Mouse (Mus musculus): ENCODE measurements around the gene Sim2. TPM values are rescaled to one million over a fixed set of nuclear protein-coding genes. Genes with fewer than 3 reads are reported as not detected.

Gene Sim2
- total and polyA plus RNA-seq, 2 experiments: not detected

DNA sequence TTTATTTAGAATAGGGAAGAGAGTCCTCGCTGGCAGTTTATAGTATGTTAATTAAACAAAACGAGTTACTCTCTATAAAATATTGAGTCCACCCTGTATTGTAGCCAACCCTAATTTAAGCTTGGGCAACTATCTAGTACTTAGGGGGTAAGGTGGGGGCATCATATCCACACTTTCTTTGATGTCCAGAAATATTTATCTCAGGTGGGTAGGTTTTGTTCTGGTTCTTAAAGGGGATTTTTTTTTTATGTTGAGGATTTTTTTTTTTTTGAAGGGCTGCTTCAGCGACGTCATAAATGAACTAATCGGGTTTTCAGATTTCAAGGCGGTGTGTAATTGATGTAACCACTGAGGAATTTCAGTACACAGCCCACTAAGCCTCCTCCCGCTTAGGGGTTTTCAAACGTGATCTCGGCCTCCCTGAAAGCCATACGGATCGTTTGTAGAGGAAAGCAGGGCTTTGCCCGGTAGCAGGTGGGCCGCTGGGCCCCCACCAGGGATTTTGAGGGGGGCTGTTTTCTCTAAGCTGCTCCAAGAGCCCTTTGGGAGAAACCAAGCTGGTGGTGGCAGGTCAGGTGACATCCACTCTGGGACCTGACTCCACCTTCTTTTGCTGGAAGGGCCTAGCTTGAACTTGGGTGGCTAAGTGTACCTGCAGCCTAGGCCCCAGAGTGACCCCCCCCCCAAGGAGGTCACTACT, 4.7 kb upstream of the Sim2 start:
- no peak for DNase-seq (ENCODE audit: extremely low read depth, low read depth, low spot score)
- Histone ChIP-seq H3K36me3 (ENCODE audit: control insufficient read depth, insufficient read depth, low read length) (no peaks in the 10 kb centered on the region), H3K4me1 (ENCODE audit: control insufficient read depth, insufficient read depth, low read length) (no peaks in the 10 kb centered on the region), H3K27ac (replicated peaks; ENCODE audit: insufficient read depth, low read depth, low read length) (no peak overlapping the region), H3K9ac (ENCODE audit: low read depth, low read length) (no peak overlapping the region), H3K79me2 (ENCODE audit: control insufficient read depth, insufficient read depth, low read length) (no peaks in the 10 kb centered on the region), H3K27me3 (ENCODE audit: control insufficient read depth, insufficient read depth, low read length) (peaks cover 29% of the 10 kb centered on the region), H3K4me3 (ENCODE audit: insufficient read depth, low read depth, low read length) (no peak overlapping the region)
- WGBS: 9% methylated on average over 13 of the region's 13 CpGs
- TF ChIP-seq CTCF (IDR thresholded peaks at IDR 0.05; ENCODE audit: low read depth, low read length) (no peak), POLR2A (IDR thresholded peaks at IDR 0.05; ENCODE audit: extremely low read depth, insufficient read depth, low read length) (no peak)

DNA sequence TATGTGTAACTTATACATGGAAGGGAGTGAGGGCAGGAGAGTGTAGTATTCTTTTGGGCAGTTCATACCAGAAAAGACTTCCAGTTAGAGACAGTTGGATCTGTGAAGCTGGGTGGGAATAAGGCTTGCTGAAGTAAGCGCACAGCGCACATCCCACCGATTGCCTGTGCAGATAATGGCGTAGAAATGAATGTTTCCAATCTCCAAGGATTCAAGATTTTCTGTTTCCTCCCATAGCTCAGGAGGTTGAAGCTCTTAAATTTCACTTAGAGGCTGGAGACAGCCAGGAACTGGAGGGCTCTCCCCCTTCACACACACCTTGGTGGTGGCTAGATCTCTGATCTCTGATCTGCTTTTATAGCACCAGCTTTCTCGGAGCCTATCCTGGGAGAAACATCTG, 3.1 kb upstream of the Sim2 start:
- Histone ChIP-seq H3K27me3 (ENCODE audit: control insufficient read depth, insufficient read depth, low read length) (peaks cover 37% of the 10 kb centered on the region), H3K9ac (ENCODE audit: low read depth, low read length) (no peak overlapping the region), H3K4me1 (ENCODE audit: control insufficient read depth, insufficient read depth, low read length) (0 out of 2 replicates have a peak, but pooled peaks cover 3% of the 10 kb centered on the region), H3K4me3 (ENCODE audit: insufficient read depth, low read depth, low read length) (no peak overlapping the region), H3K36me3 (ENCODE audit: control insufficient read depth, insufficient read depth, low read length) (no peaks in the 10 kb centered on the region), H3K79me2 (ENCODE audit: control insufficient read depth, insufficient read depth, low read length) (no peaks in the 10 kb centered on the region), H3K27ac (replicated peaks; ENCODE audit: insufficient read depth, low read depth, low read length) (no peak overlapping the region)
- TF ChIP-seq CTCF (IDR thresholded peaks at IDR 0.05; ENCODE audit: low read depth, low read length): no peak
- TF ChIP-seq POLR2A (IDR thresholded peaks at IDR 0.05; ENCODE audit: extremely low read depth, insufficient read depth, low read length): no peak
- WGBS: 38% methylated on average over 5 of the region's 5 CpGs
- no peak for DNase-seq (ENCODE audit: extremely low read depth, low read depth, low spot score)

DNA sequence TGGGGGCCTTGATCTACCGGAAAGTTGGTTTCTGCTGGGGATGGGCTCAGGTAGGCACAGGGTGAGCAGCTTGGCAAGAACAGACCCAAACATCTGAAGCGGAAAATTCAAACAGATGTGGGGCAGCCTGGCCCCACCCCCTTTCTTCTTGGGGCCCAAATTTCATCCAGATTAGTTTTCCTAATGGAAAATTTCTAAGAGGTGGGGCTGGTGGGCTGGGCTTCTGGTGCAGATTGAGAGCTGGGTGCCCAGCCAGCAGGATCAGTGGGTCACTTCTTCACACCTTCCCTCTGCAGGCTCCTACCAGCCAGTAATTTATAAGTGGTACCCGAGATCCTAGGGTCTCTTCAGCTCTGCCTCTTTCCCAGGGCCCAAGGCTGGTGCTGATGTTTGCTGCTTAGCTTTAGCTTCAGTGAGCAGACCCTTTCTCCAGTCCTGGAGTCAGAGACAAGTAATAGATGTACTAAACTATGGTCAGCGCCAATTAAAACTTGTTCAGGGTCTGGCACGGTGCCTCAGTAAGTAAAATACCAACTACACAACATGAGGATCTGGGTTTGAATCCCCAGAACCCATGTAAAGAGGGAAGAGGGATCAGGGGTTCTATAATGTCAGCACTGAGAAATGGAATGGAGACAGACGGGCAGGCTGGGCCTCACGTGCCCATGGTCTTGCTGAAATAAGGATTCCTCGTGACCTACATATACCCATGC, 2.6 kb upstream of the Sim2 start:
- Histone ChIP-seq H3K79me2 (ENCODE audit: control insufficient read depth, insufficient read depth, low read length) (no peaks in the 10 kb centered on the region), H3K4me1 (ENCODE audit: control insufficient read depth, insufficient read depth, low read length) (0 out of 2 replicates have a peak, but pooled peaks cover 3% of the 10 kb centered on the region), H3K27me3 (ENCODE audit: control insufficient read depth, insufficient read depth, low read length) (peaks cover 43% of the 10 kb centered on the region), H3K36me3 (ENCODE audit: control insufficient read depth, insufficient read depth, low read length) (no peaks in the 10 kb centered on the region), H3K4me3 (ENCODE audit: insufficient read depth, low read depth, low read length) (no peak overlapping the region), H3K9ac (ENCODE audit: low read depth, low read length) (no peak overlapping the region), H3K27ac (replicated peaks; ENCODE audit: insufficient read depth, low read depth, low read length) (no peak overlapping the region)
- WGBS: 21% methylated on average over 8 of the region's 8 CpGs
- TF ChIP-seq CTCF (IDR thresholded peaks at IDR 0.05; ENCODE audit: low read depth, low read length) (no peak), POLR2A (IDR thresholded peaks at IDR 0.05; ENCODE audit: extremely low read depth, insufficient read depth, low read length) (no peak)
- no peak for DNase-seq (ENCODE audit: extremely low read depth, low read depth, low spot score)

DNA sequence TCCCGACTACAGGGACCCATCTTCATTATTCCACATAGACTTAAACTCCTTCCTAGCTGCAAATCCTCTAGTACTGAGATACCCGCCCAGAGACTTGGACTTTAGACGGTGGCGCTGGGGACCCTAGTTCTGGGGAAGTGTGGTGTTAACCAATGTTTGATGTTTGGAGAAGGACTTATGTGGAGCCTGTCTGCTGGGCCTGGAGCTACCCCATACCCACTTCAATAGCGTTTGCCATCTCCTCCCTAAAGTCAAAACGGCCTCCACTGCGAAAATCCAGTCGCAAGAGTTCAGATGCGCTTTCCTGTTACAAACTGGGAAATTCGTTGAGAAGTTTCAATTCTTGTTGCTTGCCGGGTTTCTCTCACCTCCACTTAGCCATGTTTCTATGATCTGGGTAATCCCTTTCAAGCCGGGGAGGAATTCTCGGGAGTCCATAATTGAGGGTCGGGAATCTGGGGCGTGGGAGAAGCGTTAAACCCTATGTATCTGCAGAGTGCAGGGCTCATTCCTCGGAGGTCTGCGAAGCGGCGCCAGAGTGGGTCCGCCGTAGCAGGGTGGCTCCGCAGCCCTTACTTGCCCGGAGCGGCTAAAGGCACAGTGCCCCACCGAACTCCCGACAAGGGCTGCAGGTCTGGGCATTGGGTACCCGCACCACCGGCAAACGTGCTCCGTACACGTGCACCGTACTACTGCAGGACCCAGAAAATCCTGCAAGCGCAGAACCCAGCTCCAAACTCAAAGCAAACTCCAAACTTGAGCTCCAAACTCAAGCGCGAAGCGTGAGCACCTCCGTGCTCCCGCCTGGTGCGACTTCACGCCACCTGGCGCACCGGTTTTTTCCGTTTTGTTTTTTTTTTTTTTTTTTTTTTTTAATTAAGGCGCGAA, 1.5 kb upstream of the Sim2 start:
- no peak overlapping the region for H3K9ac ChIP-seq (ENCODE audit: low read depth, low read length)
- H3K27ac ChIP-seq (replicated peaks; ENCODE audit: insufficient read depth, low read depth, low read length): no peak overlapping the region
- TF ChIP-seq CTCF (IDR thresholded peaks at IDR 0.05; ENCODE audit: low read depth, low read length) (no peak), POLR2A (IDR thresholded peaks at IDR 0.05; ENCODE audit: extremely low read depth, insufficient read depth, low read length) (no peak)
- peaks cover 45% of the 10 kb centered on the region for H3K27me3 ChIP-seq (ENCODE audit: control insufficient read depth, insufficient read depth, low read length)
- no peaks in the 10 kb centered on the region for H3K79me2 ChIP-seq (ENCODE audit: control insufficient read depth, insufficient read depth, low read length)
- no peaks in the 10 kb centered on the region for H3K36me3 ChIP-seq (ENCODE audit: control insufficient read depth, insufficient read depth, low read length)
- no peak overlapping the region for H3K4me3 ChIP-seq (ENCODE audit: insufficient read depth, low read depth, low read length)
- no peak for DNase-seq (ENCODE audit: extremely low read depth, low read depth, low spot score)
- 0 out of 2 replicates have a peak, but pooled peaks cover 3% of the 10 kb centered on the region for H3K4me1 ChIP-seq (ENCODE audit: control insufficient read depth, insufficient read depth, low read length)
- 5% methylated on average over 46 of the region's 46 CpGs for WGBS

DNA sequence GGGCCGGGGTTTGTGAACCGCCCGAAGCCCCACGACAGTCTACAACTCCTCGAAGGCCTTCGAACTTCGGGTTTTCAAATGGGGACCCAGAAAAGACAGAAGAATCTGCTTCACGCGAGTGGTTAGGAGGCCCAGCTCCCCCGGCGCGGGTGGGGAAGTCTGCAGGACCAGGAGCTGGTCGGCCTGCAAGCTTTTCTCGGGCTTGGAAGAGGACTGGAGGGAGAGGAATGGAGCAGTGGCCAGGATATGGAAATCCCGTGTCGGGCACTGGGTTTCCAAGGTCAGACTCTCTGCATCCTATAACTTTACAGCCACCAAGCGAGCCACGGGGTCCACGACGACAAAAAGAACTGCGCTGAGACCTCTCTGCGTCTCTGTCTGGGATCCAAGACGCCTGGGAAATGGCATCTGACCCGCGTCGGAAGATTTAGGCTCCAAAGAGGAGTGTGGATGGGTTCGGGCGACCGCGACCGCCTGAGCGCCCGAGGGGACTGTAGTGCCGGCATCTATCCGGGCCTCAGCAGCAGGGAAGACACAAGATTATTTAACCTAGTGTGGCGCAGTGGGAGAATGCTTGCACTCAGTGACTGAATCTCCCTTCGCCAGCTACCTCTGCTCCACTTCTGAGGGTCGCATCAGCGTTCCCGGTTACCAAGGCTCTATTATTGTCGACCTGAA, 744 bp upstream of the Sim2 start:
- 0 out of 2 replicates have a peak, but pooled peaks cover 3% of the 10 kb centered on the region for H3K4me1 ChIP-seq (ENCODE audit: control insufficient read depth, insufficient read depth, low read length)
- no peaks in the 10 kb centered on the region for H3K36me3 ChIP-seq (ENCODE audit: control insufficient read depth, insufficient read depth, low read length)
- WGBS: 4% methylated on average over 41 of the region's 41 CpGs
- no peak overlapping the region for H3K4me3 ChIP-seq (ENCODE audit: insufficient read depth, low read depth, low read length)
- H3K27me3 ChIP-seq (ENCODE audit: control insufficient read depth, insufficient read depth, low read length): peaks cover 41% of the 10 kb centered on the region
- no peak overlapping the region for H3K9ac ChIP-seq (ENCODE audit: low read depth, low read length)
- TF ChIP-seq CTCF (IDR thresholded peaks at IDR 0.05; ENCODE audit: low read depth, low read length) (no peak), POLR2A (IDR thresholded peaks at IDR 0.05; ENCODE audit: extremely low read depth, insufficient read depth, low read length) (no peak)
- no peaks in the 10 kb centered on the region for H3K79me2 ChIP-seq (ENCODE audit: control insufficient read depth, insufficient read depth, low read length)
- DNase-seq (ENCODE audit: extremely low read depth, low read depth, low spot score): no peak
- H3K27ac ChIP-seq (replicated peaks; ENCODE audit: insufficient read depth, low read depth, low read length): no peak overlapping the region

All from liver, adult 2 months (tissue).